8 mouse cellular contexts compared by ENCODE assay signal in genomic region chr1:180255294-180256117, GRCm38 (mm10). TPM values are rescaled to one million over a fixed set of nuclear protein-coding genes. Genes with fewer than 3 reads are reported as not detected.
DNase-seq lines count a peak whose midpoint lies in the region; ATAC-seq and TF ChIP-seq lines count a peak whose summit lies in the region.

No protein-coding gene starts in this region.

- TF ChIP-seq POLR2A in CH12.LX (IDR thresholded peaks at IDR 0.05; ENCODE audit: low read depth, low read length): no peak

- no peak for DNase-seq in frontal cortex, postnatal 10 days (ENCODE audit: low spot score in 2 of 2)
- DNase-seq in CH12.LX (ENCODE audit: extremely low read depth): no peak
- no peak for DNase-seq in embryonic facial prominence, embryonic 10.5 days (ENCODE audit: low spot score)
- peak; percentile 42 to 74 for DNase-seq in heart, adult 18-20 months
- peak; percentile 70 for DNase-seq in testis, postnatal 10 days (ENCODE audit: low spot score)

- in situ Hi-C loops in CH12.LX (cut with MboI; ENCODE audit: low pct_ligation_motif_present, low pct_unique_long_range_greater_than_20kb, low sequenced_read_pairs): loop anchor here (25.0 kb wide), 2 partner anchors 282 to 507 kb away; no protein-coding TSS in a partner anchor

- H3K4me3 ChIP-seq in CH12.LX (replicated peaks in 1 of 3; ENCODE audit: low read depth in 2 of 3, low read length in 2 of 3, poor library complexity in 1 of 3) (peak overlapping the region; percentile 66 to 91 (median 88)), macrophage (ENCODE audit: inconsistent target) (peak overlapping the region; percentile 55)
- H3K4me3 ChIP-seq in embryonic facial prominence, embryonic 10.5 days: peak overlapping the region; percentile 74
- H3K4me3 ChIP-seq in kidney, embryonic 14.5 days (ENCODE audit: low read length): peak overlapping the region; percentile 89

- no peak for TF ChIP-seq CTCF in CH12.LX (conservative IDR thresholded peaks at IDR 0.05 in 1 of 2, IDR thresholded peaks at IDR 0.05 in 1 of 2; ENCODE audit: low read depth in 2 of 2, low read length in 2 of 2)

- H3K4me2 ChIP-seq in CH12.LX (ENCODE audit: insufficient read depth, low read depth, poor library complexity, severe bottlenecking): peak overlapping the region; percentile 48
- H3K4me2 ChIP-seq in kidney, embryonic 14.5 days (replicated peaks; ENCODE audit: low read depth, low read length): peak overlapping the region; percentile 82

- peaks cover 3% of the 10 kb centered on the region for H3K9me3 ChIP-seq in CH12.LX (replicated peaks; ENCODE audit: low read length)
- no peaks in the 10 kb centered on the region for H3K9me3 ChIP-seq in embryonic facial prominence, embryonic 10.5 days
- no peaks in the 10 kb centered on the region for H3K9me3 ChIP-seq in kidney, embryonic 14.5 days (ENCODE audit: control insufficient read depth, low read length)

- H3K27ac ChIP-seq in CH12.LX (ENCODE audit: insufficient read depth, low read depth) (no peak overlapping the region), macrophage (peak overlapping the region; percentile 12; the same call in 1 of the 2 replicates)
- H3K27ac ChIP-seq in embryonic facial prominence, embryonic 10.5 days (replicated peaks): peak overlapping the region; percentile 83
- H3K27ac ChIP-seq in kidney, embryonic 14.5 days (ENCODE audit: low read depth, low read length): peak overlapping the region; percentile 55; the same call in 1 of the 2 replicates

- peaks cover 8 to 64% of the 10 kb centered on the region in 2 experiments for H3K4me1 ChIP-seq in CH12.LX (ENCODE audit: control insufficient read depth in 1 of 2, insufficient read depth in 2 of 2)
- H3K4me1 ChIP-seq in embryonic facial prominence, embryonic 10.5 days: peaks cover 28% of the 10 kb centered on the region
- 0 out of 2 replicates have a peak, but pooled peaks cover 10% of the 10 kb centered on the region for H3K4me1 ChIP-seq in kidney, embryonic 14.5 days (ENCODE audit: control insufficient read depth, insufficient read depth, low read length)

- peak overlapping the region; percentile 74 for H3K9ac ChIP-seq in CH12.LX (ENCODE audit: insufficient read depth, low read depth)
- peak overlapping the region; percentile 76 for H3K9ac ChIP-seq in kidney, embryonic 14.5 days (ENCODE audit: low read depth, low read length)

- TF ChIP-seq RAD21 in CH12.LX (IDR thresholded peaks at IDR 0.05; ENCODE audit: low read depth, low read length): no peak

- H3K79me2 ChIP-seq in CH12.LX (replicated peaks; ENCODE audit: control insufficient read depth, extremely low read depth, insufficient read depth, poor library complexity, severe bottlenecking) (no peaks in the 10 kb centered on the region), macrophage (ENCODE audit: inconsistent target) (peaks cover 64% of the 10 kb centered on the region)

- dilution Hi-C loops in CH12.LX (cut with MboI; ENCODE audit: extremely low pct_ligation_motif_present, extremely low pct_unique_long_range_greater_than_20kb, low sequenced_read_pairs): no loop called here

- 2% methylated on average over 33 of the region's 33 CpGs for WGBS in embryonic facial prominence, embryonic 10.5 days
- 2% methylated on average over 33 of the region's 33 CpGs for WGBS in kidney, embryonic 14.5 days
- WGBS in macrophage (ENCODE audit: missing documents): 1% methylated on average over 24 of the region's 33 CpGs

- TF ChIP-seq EP300 in CH12.LX (IDR thresholded peaks at IDR 0.05; ENCODE audit: low read length): no peak

- H3K36me3 ChIP-seq in CH12.LX (replicated peaks in 1 of 2; ENCODE audit: control insufficient read depth in 1 of 2, insufficient read depth in 1 of 2, low read length in 1 of 2) (no peaks in the 10 kb centered on the region), macrophage (ENCODE audit: inconsistent target) (no peaks in the 10 kb centered on the region)
- no peaks in the 10 kb centered on the region for H3K36me3 ChIP-seq in embryonic facial prominence, embryonic 10.5 days (replicated peaks)
- no peaks in the 10 kb centered on the region for H3K36me3 ChIP-seq in kidney, embryonic 14.5 days (ENCODE audit: control insufficient read depth, insufficient read depth, low read length)

- peak; percentile 41 for ATAC-seq in frontal cortex, adult (ENCODE audit: low TSS enrichment)
- ATAC-seq in kidney, embryonic 14.5 days (ENCODE audit: low FRiP score, low TSS enrichment): peak; percentile 62

- no peaks in the 10 kb centered on the region for H3K27me3 ChIP-seq in CH12.LX (replicated peaks)
- H3K27me3 ChIP-seq in embryonic facial prominence, embryonic 10.5 days (replicated peaks; ENCODE audit: low read depth, poor library complexity, severe bottlenecking): peaks cover 25% of the 10 kb centered on the region
- no peaks in the 10 kb centered on the region for H3K27me3 ChIP-seq in kidney, embryonic 14.5 days (ENCODE audit: control insufficient read depth, insufficient read depth, low read length)

TF ChIP-seq in CH12.LX, 34 proteins besides CTCF, POLR2A, EP300 and RAD21:
- TF ChIP-seq MAX (IDR thresholded peaks at IDR 0.05; ENCODE audit: low read length) (peak; percentile 75), RCOR1 (conservative IDR thresholded peaks at IDR 0.05; ENCODE audit: low read depth, low read length) (no peak), USF1 (IDR thresholded peaks at IDR 0.05; ENCODE audit: low read depth, low read length) (no peak), MAZ (IDR thresholded peaks at IDR 0.05; ENCODE audit: low read depth, low read length) (no peak), NRF1 (IDR thresholded peaks at IDR 0.05; ENCODE audit: low read depth, low read length) (no peak), SIN3A (IDR thresholded peaks at IDR 0.05; ENCODE audit: low read length) (peak; percentile 60), ZNF384 (IDR thresholded peaks at IDR 0.05; ENCODE audit: low read depth, low read length) (no peak), CHD1 (IDR thresholded peaks at IDR 0.05; ENCODE audit: low read depth, low read length) (no peak), NELFE (IDR thresholded peaks at IDR 0.05; ENCODE audit: low read depth, low read length) (no peak), MXI1 (IDR thresholded peaks at IDR 0.05; ENCODE audit: low read depth, low read length) (peak; percentile 84), HCFC1 (IDR thresholded peaks at IDR 0.05; ENCODE audit: low read depth, low read length) (no peak), IRF4 (IDR thresholded peaks at IDR 0.05; ENCODE audit: low read depth, low read length) (no peak)

RNA-seq across cellular contexts. Expression of gene Psen2, which starts 7.7 kb away (rescaled TPM):
- total RNA-seq in CH12.LX (2012; rRNA removed) (36.8 and 45.3 TPM in 2 replicates), CH12.LX (2014; rRNA removed) (23.4 and 24.2 TPM in 2 replicates)
- polyA plus RNA-seq in CH12.LX (2012; ENCODE audit: insufficient read length, low read depth) (46.1 and 47.6 TPM in 2 replicates), macrophage (2018) (78.3 to 104 TPM (median 84.9 TPM) in 3 replicates)
- polyA plus RNA-seq in embryonic facial prominence, embryonic 10.5 days (2016; fragmentation: Nextera tagmentation; extraction: Ambion mirVana): 7.1 and 7.2 TPM in 2 replicates
- total RNA-seq in heart, adult 18-20 months (2021): 10 to 100 TPM; 12.1 to 16.3 TPM
- polyA plus RNA-seq in kidney, embryonic 14.5 days (2014; fragmentation: Nextera tagmentation; extraction: Ambion mirVana): 15.4 and 17.1 TPM in 2 replicates
- total RNA-seq in macrophage (2018; cell fraction: chromatin; rRNA removed): 100 to 1,000 TPM in 16 of 26 experiments, 10 to 100 TPM in 10; 32.5 to 233 (median 114) TPM
- 100 to 1,000 TPM in 17 of 26 experiments, 10 to 100 TPM in 9; 77.9 to 145 (median 110) TPM for total RNA-seq in macrophage (2018; cell fraction: cytosol; rRNA removed)
- total RNA-seq in macrophage (2018; cell fraction: nucleus; rRNA removed): 100 to 1,000 TPM in 24 of 26 experiments, 10 to 100 TPM in 2; 40.1 to 232 (median 163) TPM

RNA-seq across cellular contexts. Expression of gene Coq8a, which starts 56.1 kb away (rescaled TPM):
- total RNA-seq in CH12.LX (2012; rRNA removed): 74.0 and 88.1 TPM in 2 replicates
- total RNA-seq in CH12.LX (2014; rRNA removed): 73.4 and 84.6 TPM in 2 replicates
- polyA plus RNA-seq in CH12.LX (2012; ENCODE audit: insufficient read length, low read depth): 237 and 248 TPM in 2 replicates
- polyA plus RNA-seq in embryonic facial prominence, embryonic 10.5 days (2016; fragmentation: Nextera tagmentation; extraction: Ambion mirVana): 1.7 and 2.6 TPM in 2 replicates
- 1,000 to 10,000 TPM in 1 of 2 experiments, 100 to 1,000 TPM in 1; 974 to 1,043 TPM for total RNA-seq in heart, adult 18-20 months (2021)
- 6.0 and 10.4 TPM in 2 replicates for polyA plus RNA-seq in kidney, embryonic 14.5 days (2014; fragmentation: Nextera tagmentation; extraction: Ambion mirVana)
- total RNA-seq in macrophage (2018; cell fraction: chromatin; rRNA removed): 10 to 100 TPM in 14 of 26 experiments, 1 to 10 TPM in 12; 2.1 to 72.7 (median 12.4) TPM
- 10 to 100 TPM in 5 of 26 experiments, 1 to 10 TPM in 21; 1.6 to 19.9 (median 4.8) TPM for total RNA-seq in macrophage (2018; cell fraction: cytosol; rRNA removed)
- total RNA-seq in macrophage (2018; cell fraction: nucleus; rRNA removed): 10 to 100 TPM in 10 of 26 experiments, 1 to 10 TPM in 16; 2.1 to 37.8 (median 7.8) TPM
- 1.3 to 6.0 TPM (median 2.8 TPM) in 3 replicates for polyA plus RNA-seq in macrophage (2018)

Comparison
In these comparisons a context has a peak if more than half of its experiments do, and no peak if none do; other contexts are left out.
1. DNase-seq: peak in heart, adult 18-20 months (2 of 2) and testis, postnatal 10 days (single experiment); none in frontal cortex, postnatal 10 days (0 of 2), CH12.LX (single experiment) and embryonic facial prominence, embryonic 10.5 days (single experiment).
2. RNA of gene Coq8a, which starts 56.1 kb away (polyA plus RNA-seq): 237 to 248 TPM in CH12.LX; 6.0 to 10.4 TPM in kidney, embryonic 14.5 days, 1.3 to 6.0 TPM in macrophage and 1.7 to 2.6 TPM in embryonic facial prominence, embryonic 10.5 days; every median in the first group is over 10 times any median in the second.
3. Peak in every context shown above with its lines, with median percentiles within 50 percentile points of each other: H3K4me3 ChIP-seq.